In the genomic region with DNA sequence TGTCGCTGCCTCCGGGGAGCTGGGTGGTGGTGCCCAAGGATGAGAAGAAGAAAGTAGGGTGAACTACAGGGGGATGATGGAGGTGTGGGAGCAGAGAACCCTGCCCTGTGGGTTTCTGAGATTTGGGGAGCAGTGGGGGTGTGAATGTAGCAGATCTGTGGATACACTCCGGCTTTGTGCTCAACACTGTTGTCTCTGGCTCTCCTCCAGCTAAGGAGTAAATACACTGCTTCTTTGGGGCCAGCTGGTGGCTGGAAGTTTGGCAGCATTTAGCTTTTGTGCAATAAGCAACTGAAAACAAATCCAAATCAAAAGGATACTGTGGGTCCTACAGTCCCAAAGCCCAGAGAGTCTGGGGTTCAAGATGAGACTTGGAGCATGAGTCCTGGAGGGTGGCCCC, we compare ENCODE assay signal across 9 mouse cellular contexts. TPM values are rescaled to one million over a fixed set of nuclear protein-coding genes. Genes with fewer than 3 reads are reported as not detected.
A peak's percentile ranks its signal among the peaks of the same experiment; 100 is the strongest.
DNase-seq lines count a peak whose midpoint lies in the region; ATAC-seq and TF ChIP-seq lines count a peak whose summit lies in the region.
"Had no signal": no experiment of that assay in that cellular context is flagged by ENCODE, and none has a peak within 500 bp of the region (broad histone marks: within the 10 kb centered on the region; RNA-seq: fewer than 3 reads in every experiment).

No protein-coding gene starts in this region.

- H3K9me3 ChIP-seq in limb, embryonic 12.5 days, result no peaks in the 10 kb centered on the region
- H3K9me3 ChIP-seq in limb, embryonic 10.5 days (replicated peaks), result no peaks in the 10 kb centered on the region

- H3K4me2 ChIP-seq in limb, embryonic 12.5 days, result no peak overlapping the region

- peaks cover 10% of the 10 kb centered on the region for H3K4me1 ChIP-seq in limb, embryonic 12.5 days (replicated peaks)
- H3K4me1 ChIP-seq in limb, embryonic 10.5 days, result no peaks in the 10 kb centered on the region; the same call in 1 of the 2 replicates

- 76% methylated on average over 3 of the region's 3 CpGs for WGBS in limb, embryonic 12.5 days
- WGBS in limb, embryonic 10.5 days, result 78% methylated on average over 3 of the region's 3 CpGs

- no peak for TF ChIP-seq CTCF in brain, embryonic 14.5 days (IDR thresholded peaks at IDR 0.05; ENCODE audit: borderline replicate concordance, extremely low read depth, insufficient read depth, insufficient read length)

- H3K27ac ChIP-seq in limb, embryonic 12.5 days, result peak overlapping the region; percentile 59; the same call in 1 of the 2 replicates
- H3K27ac ChIP-seq in limb, embryonic 10.5 days, result no peak overlapping the region
- H3K27ac ChIP-seq: liver, embryonic 14.5 days had no signal

- no peak for TF ChIP-seq POLR2A in brain, embryonic 14.5 days (IDR thresholded peaks at IDR 0.05; ENCODE audit: borderline replicate concordance, extremely low read depth, insufficient read depth, insufficient read length, poor library complexity, severe bottlenecking)

- H3K9ac ChIP-seq in limb, embryonic 12.5 days (replicated peaks), result no peak overlapping the region
- H3K9ac ChIP-seq: liver, embryonic 14.5 days had no signal

- no peak for DNase-seq in frontal cortex, postnatal 10 days (ENCODE audit: low spot score in 2 of 2)
- no peak for DNase-seq in limb, embryonic 10.5 days (ENCODE audit: low spot score)
- peak; percentile 84 for DNase-seq in brain, embryonic 14.5 days (ENCODE audit: low read depth)
- DNase-seq in lung, postnatal 25 days (ENCODE audit: low spot score), result peak; percentile 65
- DNase-seq in yolk sac, embryonic 10.5 days (ENCODE audit: low spot score), result no peak
- DNase-seq in layer of hippocampus, adult 9-10 months (ENCODE audit: low spot score), result no peak

- ATAC-seq in frontal cortex, adult (ENCODE audit: low TSS enrichment), result peak; percentile 24; the same call in 1 of the 2 replicates
- ATAC-seq in limb, embryonic 12.5 days (ENCODE audit: insufficient number of reproducible peaks, insufficient read depth, low FRiP score, low TSS enrichment, low read depth), result no peak

- peaks cover 9% of the 10 kb centered on the region for H3K27me3 ChIP-seq in limb, embryonic 12.5 days
- H3K27me3 ChIP-seq in limb, embryonic 10.5 days (ENCODE audit: low read depth, poor library complexity, severe bottlenecking), result peaks cover 20% of the 10 kb centered on the region

- H3K4me3 ChIP-seq in limb, embryonic 12.5 days (replicated peaks), result no peak overlapping the region
- no peak overlapping the region for H3K4me3 ChIP-seq in limb, embryonic 10.5 days

- H3K36me3 ChIP-seq in limb, embryonic 12.5 days, result no peaks in the 10 kb centered on the region
- no peaks in the 10 kb centered on the region for H3K36me3 ChIP-seq in limb, embryonic 10.5 days

RNA-seq across cellular contexts. Expression of gene Cep170b, which starts 6.3 kb away (rescaled TPM):
- polyA plus RNA-seq in limb, embryonic 12.5 days (2016; fragmentation: Nextera tagmentation; extraction: Ambion mirVana), result 17.8 and 18.8 TPM in 2 replicates
- polyA plus RNA-seq in limb, embryonic 10.5 days (2016; fragmentation: Nextera tagmentation; extraction: Ambion mirVana), result 6.7 and 12.3 TPM in 2 replicates
- 48.8 and 82.9 TPM in 2 replicates for polyA plus RNA-seq in brain, embryonic 14.5 days (2012; rRNA removed)

RNA-seq across cellular contexts. Expression of gene Zbtb42, which starts 35.4 kb away (rescaled TPM):
- 1.4 and 2.7 TPM in 2 replicates for polyA plus RNA-seq in limb, embryonic 12.5 days (2016; fragmentation: Nextera tagmentation; extraction: Ambion mirVana)
- polyA plus RNA-seq in limb, embryonic 10.5 days (2016; fragmentation: Nextera tagmentation; extraction: Ambion mirVana), result 1.4 and 2.7 TPM in 2 replicates
- polyA plus RNA-seq in brain, embryonic 14.5 days (2012; rRNA removed), result 2.6 and 5.0 TPM in 2 replicates

RNA-seq across cellular contexts. Expression of gene Akt1, which starts 39.3 kb away (rescaled TPM):
- 67.0 and 156 TPM in 2 replicates for polyA plus RNA-seq in limb, embryonic 12.5 days (2016; fragmentation: Nextera tagmentation; extraction: Ambion mirVana)
- 59.3 and 82.8 TPM in 2 replicates for polyA plus RNA-seq in limb, embryonic 10.5 days (2016; fragmentation: Nextera tagmentation; extraction: Ambion mirVana)
- 303 and 319 TPM in 2 replicates for polyA plus RNA-seq in brain, embryonic 14.5 days (2012; rRNA removed)

RNA-seq across cellular contexts. Expression of gene Pld4, which starts 46.5 kb away (rescaled TPM):
- polyA plus RNA-seq in limb, embryonic 12.5 days (2016; fragmentation: Nextera tagmentation; extraction: Ambion mirVana), result 3.1 and 4.4 TPM in 2 replicates
- 2.1 and 3.5 TPM in 2 replicates for polyA plus RNA-seq in limb, embryonic 10.5 days (2016; fragmentation: Nextera tagmentation; extraction: Ambion mirVana)
- polyA plus RNA-seq in brain, embryonic 14.5 days (2012; rRNA removed), result 6.5 and 6.8 TPM in 2 replicates

Comparison
In these comparisons a context has a peak if more than half of its experiments do, and no peak if none do; other contexts are left out.
1. DNase-seq: peak in brain, embryonic 14.5 days (single experiment) and lung, postnatal 25 days (single experiment); none in frontal cortex, postnatal 10 days (0 of 2), limb, embryonic 10.5 days (single experiment), yolk sac, embryonic 10.5 days (single experiment) and layer of hippocampus, adult 9-10 months (single experiment).